Mouse (Mus musculus): Measurements from ENCODE around the gene Mrpl55. TPM values are rescaled to one million over a fixed set of nuclear protein-coding genes. Genes with fewer than 3 reads are reported as not detected.
"Not testable (repeated sequence)": the region's sequence is repeated elsewhere in the genome, so short reads cannot be mapped to it uniquely, and the experiment has no call there.

Mrpl55 gene
- total RNA-seq, 2 experiments from 2014 or later = 52.0 to 57.9 TPM

DNA sequence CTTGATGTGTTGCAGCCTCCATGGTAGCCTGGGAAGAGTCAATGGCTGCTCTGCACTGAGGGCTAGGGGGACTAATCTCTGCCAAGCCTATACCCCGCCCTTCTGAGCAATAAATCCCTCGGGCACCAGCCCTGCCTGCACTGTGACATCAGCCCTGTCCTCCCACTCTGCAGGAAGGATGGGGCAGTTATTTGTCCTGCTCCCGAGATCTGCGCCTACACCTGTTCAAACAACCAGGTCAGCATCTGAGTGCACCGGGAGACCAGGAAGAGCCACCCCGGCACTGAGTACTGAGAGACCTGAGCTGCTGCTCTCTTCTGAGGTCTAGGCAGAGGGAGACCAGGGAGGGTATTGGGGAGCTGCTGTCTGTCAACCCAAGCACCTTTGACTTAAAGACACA lies 14.6 kb upstream of the Mrpl55 start:
- DNase-seq (ENCODE audit: low spot score in 2 of 2) = no peak

DNA sequence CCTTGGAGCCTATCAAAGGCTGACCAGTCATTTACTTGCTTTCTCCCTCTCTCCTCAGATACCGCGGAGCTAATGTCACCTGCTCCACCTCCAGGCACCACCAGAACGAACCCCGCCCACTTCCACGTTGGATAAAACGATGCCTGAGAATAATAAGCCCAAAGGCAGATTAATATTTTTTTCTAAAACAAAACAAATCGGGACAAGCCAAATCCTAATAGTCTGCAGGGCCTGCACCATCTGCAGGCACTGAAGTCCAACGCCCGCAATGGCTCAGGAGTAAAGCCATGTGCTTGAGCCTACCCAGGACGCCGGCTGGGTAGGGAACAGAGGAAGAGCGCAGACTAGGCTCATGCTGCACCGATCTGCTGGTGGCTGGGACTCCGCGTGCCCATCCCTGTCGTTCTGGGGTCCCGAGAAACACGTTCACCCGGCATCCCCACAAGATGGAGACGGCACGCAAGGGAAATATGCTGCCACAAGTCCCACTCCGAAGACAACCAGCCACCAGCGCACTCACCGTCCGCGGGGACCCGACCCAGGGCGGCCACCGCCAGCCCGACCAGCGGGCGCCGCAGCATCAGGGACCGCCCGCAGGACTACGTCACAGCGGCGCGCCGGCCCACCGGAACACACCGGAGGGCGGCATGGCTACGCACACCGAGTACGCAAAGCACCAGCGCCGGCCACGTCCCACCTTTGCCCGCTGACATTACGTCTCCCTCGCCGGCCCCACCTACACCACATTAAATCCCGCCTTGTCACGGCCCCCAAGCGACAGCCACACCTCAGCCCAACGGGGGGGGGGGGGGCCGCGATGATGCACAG lies 10.8 kb upstream of the Mrpl55 start:
- peak; percentile 64 to 76 for DNase-seq (ENCODE audit: low spot score in 2 of 2)

DNA sequence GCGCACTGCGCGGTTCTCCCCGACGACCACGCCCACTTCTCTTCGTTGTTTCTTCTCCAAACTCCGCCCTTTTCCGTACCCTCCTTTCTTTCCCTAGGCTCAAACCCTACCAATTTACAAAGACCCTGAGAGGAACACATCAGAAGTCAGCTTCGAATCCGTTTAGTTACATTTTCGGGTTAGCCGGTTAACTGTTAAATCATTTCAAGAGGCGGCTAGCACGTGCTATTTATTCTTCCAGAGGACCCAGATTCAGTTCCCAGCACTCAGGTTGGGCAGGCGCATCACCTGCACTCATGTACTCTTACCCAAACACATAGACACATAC lies 10.3 kb upstream of the Mrpl55 start, which contains the start of gene Guk1:
TSS of gene Guk1 (minus strand) at position 154 of the 328 bp plus-strand sequence.
- DNase-seq (ENCODE audit: low spot score in 2 of 2) = no peak

DNA sequence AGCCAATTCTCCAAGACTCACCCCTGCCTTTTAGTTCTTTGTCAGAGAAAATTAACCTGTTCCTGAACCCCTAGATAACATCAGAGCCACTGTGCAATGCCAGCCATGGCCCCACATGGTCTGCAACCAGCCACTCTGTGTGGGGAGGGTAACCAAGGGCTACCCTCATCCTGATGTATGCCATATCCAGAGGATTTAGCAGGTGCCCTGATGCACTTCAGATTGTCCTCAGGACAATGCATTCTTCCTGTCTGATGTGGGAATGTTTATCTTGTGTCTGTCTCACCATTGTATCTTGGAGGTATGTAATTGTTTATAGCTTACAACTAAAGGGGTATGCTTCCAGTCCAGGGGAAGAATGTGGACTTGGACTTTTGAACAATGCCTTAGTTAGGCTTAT lies 6.1 kb upstream of the Mrpl55 start:
- DNase-seq (ENCODE audit: low spot score in 2 of 2) = no peak

DNA sequence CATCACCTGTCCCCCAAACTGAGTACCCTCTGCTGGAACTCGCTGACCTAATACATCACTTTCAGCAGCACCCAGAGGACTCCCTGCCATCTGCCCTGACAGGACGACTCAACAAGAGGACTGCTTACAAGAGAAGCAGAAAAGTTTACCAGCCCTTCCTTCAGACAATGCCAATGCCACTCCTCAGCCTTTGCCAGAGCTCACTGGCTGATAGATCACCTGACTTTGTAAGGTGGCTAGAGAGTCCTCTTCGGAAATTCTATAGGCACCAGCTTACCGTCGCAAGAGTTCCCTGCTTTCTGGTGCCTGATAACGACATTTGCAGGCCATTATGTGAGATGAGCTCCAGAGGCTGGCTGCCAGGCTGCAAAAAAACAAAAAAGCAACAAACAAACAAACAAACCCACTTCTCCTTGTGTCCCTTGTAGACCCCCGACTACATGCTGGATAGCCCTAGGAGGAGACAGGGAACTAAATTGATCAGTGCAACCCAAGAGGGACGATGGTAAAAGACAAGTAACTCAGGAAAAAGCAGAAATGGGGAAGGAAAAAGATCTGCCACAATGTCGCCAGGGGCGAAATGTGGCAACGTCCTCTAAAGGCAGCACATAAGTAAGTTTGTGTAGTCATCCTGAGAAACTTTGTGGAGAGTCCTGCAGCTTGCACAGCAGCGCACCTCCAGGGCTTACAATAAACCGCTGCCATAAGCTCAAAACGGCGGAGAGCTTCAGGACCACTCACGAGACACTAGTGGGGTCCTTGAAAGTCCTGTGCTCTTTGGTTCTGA lies 877 bp upstream of the Mrpl55 start:
- no peak for DNase-seq (ENCODE audit: low spot score in 2 of 2)

DNA sequence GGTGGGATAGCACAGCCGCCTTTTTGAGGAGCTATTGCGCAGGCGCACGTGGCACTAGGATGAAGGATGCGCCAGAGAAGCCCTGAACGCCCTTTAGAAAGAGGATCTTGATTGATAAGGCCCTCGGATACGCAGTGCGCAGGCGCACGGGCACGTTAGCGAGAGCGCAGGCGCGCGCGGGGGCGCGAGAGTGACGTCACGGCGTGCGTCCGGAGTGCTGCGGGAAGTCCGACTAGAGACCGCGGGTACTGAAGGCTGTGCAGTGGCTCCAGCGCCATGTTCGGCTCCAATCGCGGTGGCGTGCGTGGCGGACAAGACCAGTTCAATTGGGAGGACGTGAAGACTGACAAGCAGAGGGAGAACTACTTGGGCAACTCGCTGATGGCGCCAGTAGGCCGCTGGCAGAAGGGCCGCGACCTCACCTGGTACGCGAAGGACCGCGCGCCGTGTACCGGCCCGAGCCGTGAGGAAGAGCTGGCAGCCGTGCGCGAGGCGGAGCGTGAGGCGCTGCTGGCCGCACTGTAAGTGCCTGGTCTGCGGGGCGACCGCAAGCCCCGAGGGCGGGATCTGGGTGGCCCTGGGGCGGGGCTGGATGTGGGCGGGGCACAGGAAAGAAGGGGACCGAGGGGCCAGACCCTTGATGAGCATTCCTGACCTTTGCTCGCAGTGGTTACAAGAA lies 6.0 kb downstream of the Mrpl55 start, which contains the start of gene 2310033P09Rik:
TSS of gene 2310033P09Rik (plus strand) at position 169 of the 679 bp plus-strand sequence.
- peak; percentile 77 to 83 for DNase-seq (ENCODE audit: low spot score in 2 of 2)

DNA sequence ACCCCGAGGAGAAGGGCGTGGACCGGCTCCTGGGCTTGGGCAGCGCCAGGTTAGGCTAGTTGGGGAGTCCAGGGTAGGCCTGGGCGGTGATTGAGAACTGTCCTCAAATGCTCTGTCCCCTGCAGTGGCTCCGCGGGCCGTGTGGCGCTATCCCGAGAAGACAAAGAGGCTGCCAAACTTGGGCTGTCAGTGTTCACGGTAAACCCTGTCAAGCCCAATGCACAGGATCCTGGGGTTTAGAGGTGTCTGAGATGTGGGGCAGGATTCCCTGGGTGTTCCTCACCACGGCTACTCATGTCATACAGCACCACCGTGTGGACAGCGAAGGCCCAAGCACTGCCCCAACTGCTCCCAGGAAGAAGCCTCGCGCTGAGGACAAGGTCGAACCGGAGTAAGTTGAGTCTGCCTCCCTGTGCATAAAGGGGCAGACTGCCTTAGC lies 6.7 kb downstream of the Mrpl55 start:
- peak; percentile 53 to 54 for DNase-seq (ENCODE audit: low spot score in 2 of 2)

DNA sequence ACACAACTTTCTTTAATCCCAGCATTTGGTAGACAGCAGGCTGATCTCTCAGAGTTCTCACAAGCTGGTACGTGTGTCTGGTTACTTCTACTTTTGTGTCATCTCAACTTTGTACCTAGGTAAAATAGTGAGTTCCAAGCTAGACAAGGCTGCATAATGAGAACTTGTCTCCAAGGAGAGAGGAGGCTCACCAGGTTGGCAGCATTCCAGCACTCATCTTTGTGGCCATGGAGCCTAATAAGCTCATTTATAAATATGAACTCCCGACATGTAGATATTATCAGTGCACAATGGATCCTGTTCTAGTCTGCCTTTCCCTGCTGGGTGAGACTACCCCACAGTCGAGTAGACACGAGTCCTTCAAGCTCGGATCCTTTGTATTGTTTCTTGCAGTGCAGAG lies 7.3 kb downstream of the Mrpl55 start:
- DNase-seq (ENCODE audit: low spot score in 2 of 2) = no peak

DNA sequence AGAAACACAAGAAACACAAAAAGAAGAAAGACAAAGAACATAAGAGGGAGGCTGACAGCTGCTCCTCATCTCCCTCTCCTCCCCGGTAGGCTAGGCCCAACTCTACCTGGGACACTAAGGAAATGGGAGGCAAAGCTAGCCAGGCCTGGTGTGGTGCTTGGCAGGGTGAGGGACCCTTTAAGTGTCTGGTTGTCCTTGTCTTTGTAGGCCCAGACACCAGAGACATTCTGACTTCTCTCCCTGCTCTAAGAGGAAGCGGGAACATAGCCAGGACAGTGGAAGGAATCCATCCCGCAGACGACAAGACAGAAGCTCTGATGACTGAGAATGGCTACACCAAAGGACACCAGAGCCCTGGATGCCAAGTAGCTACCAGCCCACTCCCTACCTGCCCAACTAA lies 7.7 kb downstream of the Mrpl55 start:
- no peak for DNase-seq (ENCODE audit: low spot score in 2 of 2)

DNA sequence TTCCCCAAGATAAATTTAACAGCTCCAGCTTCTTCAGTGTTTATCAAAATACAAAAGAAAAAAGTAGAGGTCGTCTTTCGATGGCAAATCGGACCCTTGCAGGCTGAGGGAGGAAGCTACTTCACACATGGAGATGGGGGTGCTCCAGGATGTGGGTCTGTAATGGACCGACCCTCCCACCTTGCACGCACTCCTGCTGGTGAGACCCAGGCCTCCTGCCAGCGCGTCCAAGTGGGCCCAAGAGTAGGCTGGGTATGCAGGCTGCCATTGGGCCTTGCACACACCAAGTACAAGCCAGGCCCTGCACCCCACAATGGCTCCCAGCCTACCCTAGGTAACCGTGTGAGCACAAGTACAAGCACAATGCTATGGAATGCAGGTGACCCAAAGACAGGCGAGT lies 9.3 kb downstream of the Mrpl55 start:
- not testable (repeated sequence) for DNase-seq (ENCODE audit: low spot score in 2 of 2)

DNA sequence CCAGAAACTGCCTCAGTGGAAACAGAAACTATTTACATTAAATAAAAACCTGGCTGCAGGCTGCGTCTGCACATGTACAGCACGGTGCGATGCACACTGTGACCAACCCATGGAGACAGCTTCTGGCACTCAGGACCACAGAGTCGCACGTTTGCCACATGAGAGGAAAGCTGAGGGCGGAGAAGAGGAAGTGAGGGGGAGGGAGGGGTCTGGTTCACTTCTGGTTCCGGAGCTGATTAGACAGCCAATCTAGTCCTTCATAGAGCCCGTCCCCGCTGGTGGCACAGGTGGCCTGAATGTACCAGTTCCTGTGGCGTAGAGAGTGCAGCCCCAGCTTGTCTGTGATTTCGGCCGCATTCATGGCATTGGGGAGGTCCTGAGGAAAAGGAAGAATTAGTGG lies 10.0 kb downstream of the Mrpl55 start:
- not testable (repeated sequence) for DNase-seq (ENCODE audit: low spot score in 2 of 2)

DNA sequence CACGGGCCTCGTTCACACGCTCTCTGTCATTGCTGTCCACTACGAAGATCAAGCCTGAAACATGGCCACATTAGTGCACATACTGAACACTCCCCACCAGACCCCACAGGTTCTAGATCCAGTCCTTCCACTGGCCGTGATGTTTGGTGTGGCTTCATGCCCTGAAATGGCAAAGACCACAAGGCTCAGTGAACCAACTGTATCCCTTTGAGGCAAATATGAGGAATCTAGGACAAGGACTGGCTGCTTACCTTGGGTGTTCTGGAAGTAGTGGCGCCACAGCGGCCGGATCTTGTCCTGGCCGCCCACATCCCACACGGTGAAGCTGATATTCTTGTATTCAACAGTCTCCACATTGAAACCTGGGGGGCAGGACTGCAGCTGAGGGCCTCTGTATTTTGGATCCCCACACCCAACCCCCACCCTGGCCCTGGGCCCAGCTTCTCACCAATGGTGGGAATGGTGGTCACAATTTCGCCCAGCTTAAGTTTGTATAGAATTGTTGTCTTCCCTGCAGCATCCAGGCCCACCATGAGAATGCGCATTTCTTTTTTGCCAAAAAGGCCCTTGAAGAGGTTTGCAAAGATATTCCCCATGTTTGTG lies 10.7 kb downstream of the Mrpl55 start:
- DNase-seq (ENCODE audit: low spot score in 2 of 2) = no peak

DNA sequence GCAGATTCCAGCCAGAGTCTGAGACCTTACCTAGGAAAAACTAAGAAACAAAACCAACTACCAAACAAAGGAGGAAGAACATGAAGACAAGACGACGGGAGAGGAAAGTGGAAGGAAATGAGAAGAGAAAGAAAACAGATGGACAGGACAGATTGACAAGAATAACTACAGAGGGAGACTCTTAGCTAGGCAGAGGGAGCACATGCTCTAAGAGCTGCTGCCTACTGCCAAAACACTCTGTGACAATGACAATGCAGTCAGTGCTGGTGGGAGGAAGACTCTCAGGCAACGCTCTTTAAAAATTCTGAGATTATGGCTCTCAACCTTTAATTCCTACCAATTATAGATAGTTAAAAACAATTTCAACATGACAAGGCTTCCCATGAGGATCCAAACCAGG lies 14.7 kb downstream of the Mrpl55 start:
- DNase-seq (ENCODE audit: low spot score in 2 of 2) = no peak

DNA sequence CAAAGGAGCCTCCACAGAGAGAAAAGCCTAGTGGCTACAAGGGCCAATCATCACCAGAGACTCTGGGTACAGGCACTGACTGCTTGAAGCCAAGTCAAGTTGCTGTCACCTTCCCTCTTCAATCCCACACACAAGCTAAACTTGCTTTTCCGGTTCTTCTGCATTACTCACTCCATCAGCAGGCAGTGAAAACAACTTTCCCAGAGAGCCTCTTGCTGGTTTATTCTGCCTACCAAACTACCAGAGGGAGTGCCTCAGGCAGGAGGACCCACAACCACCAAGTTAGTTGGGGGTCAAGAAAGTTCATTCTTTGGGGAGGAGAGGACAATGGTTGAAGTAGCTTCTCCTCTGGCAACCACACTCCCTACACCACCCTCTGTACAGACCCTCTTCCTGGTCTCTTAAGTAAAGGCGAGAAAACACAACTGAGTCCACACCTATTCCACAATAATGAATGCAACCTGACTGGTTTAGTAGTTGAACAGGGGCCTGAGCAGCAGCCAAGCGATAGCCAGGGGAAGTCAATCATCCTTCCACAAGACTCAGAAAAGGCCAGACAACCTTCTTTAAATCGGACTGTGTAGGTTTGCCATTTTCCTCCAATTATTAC lies 16.2 kb downstream of the Mrpl55 start:
- no peak for DNase-seq (ENCODE audit: low spot score in 2 of 2)

DNA sequence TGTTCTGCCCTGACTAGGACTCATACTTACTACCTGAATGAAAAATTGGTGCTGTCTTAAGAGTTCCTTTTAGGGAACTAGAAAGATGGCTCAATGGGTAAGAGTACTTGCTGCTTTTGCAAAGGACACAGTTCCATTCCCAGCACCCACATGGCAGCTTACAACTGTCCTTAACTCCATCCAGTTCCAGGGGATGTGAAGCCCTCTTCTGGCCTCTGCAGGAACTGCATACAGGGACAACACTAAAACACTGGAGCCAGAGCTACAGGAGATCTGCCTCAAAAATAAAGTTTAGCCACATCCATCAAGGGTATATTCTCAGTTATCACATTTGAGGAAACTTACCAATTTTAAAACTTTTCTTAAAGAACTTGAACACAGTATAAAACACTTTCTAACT lies 16.8 kb downstream of the Mrpl55 start:
- no peak for DNase-seq (ENCODE audit: low spot score in 2 of 2)

DNA sequence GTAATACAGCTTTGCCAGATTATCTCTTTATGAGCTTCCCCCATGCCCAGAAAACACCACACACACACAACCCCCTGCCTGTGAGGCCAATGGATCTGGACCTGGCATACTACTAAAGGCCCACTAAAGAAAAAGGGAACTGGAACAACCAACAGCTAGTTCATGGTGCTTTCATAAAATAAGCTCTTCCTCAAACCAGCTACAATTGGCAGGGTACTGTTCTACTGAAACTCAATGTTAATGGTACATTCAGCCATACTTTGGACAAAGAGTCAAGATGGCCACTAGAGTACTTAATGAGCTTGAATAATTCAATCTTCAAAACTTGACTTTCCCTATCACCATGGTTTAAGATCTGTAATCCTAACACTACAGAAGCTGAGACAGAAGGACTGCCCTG lies 19.3 kb downstream of the Mrpl55 start:
- DNase-seq (ENCODE audit: low spot score in 2 of 2) = no peak

DNA sequence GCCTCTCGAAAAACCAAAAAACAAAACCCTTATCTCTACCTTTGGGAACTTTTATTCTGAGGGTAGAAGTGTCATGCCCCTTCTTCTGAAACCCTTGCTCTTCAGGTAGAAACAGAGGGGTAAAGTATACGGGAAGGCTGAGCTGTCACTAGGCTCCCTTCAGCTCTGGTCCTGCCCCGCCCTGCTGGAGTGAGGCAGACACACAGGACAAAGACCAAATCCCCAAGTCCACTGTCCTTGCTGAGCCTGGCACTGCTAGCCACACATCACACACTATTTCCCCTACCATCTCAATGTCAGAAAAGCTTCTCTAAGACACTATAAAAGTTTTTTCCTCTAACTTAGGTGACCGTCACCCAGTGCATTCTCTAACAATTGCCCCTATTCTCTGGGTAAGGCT lies 20.0 kb downstream of the Mrpl55 start:
- no peak for DNase-seq (ENCODE audit: low spot score in 2 of 2)

DNA sequence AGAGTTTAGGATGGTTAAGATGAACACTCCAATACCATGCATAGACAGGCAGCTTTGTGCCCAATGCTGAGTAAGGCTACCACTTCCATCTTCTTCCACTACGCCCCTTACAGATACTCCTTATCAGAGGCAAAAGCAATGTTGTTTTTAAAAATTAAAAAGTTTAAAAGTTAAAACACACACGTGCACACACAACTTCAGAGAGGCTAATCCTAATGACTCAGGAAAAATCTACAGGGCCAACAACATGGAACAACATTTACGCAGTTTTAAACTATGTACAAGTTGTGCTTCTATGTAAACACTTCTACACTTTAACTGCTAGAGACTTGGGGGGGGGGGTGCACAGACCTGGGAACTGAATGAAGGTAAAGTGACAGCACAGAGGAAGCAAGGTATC lies 21.7 kb downstream of the Mrpl55 start:
- no peak for DNase-seq (ENCODE audit: low spot score in 2 of 2)

DNA sequence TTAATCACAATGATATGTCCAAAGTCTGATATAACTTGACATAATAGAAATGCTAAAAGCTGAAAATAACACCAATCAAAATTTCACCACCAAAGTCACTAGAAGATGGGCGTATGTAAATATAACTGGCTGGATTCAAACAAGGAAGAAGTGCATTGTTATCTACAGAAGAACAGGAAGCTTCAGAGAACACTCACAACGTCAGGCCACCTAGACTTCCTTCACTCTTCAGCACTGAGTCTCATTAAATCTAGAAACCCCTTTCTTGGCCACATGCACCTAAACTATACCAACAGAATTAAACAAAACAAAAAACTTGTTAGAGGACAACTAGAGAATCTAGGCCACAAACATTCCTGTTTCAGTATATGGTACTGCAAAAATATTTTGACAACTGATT lies 22.2 kb downstream of the Mrpl55 start:
- DNase-seq (ENCODE audit: low spot score in 2 of 2) = no peak

DNA sequence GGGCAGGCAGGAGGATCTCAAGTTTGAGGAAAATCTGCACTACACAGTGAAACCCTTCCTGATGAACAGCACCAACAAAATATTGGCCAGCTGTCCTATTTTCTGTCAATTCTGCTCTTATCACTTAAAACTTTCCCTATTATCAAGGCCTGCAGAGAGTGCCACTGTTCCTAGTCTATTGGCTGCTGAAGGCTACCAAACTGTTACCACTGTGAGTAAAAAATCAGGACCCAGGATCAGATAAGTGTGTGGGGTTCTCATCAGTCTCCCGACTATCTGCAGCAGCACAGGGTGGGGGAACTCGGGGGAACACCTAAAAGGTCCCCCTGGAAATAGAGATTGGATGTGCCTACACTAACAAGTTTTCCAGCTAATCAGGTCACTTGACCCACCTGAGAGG lies 22.9 kb downstream of the Mrpl55 start:
- DNase-seq (ENCODE audit: low spot score in 2 of 2) = no peak

DNA sequence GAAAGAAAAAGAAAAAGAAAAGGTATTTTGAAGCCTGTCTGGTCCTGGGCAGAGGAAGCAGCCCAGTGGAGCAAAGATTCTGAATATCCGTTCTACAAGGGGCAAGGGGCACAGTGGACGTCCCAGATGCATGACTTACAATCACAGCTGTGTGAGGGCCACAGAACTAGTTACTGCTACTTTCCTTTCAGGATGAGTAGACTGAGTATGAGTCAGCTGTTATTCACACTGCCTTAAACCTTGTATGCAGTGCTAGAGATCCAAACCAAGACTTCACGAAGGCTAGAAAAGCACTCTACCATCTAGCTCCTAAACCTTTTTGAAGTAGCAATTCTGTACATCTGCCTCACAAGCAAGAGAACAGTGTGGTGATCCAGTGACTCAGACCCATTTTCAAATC lies 24.0 kb downstream of the Mrpl55 start:
- no peak for DNase-seq (ENCODE audit: low spot score in 2 of 2)
